Mouse (Mus musculus): ENCODE data around the gene Gm10490. TPM values are rescaled to one million over a fixed set of nuclear protein-coding genes. Genes with fewer than 3 reads are reported as not detected.
A peak's percentile ranks its signal among the peaks of the same experiment; 100 is the strongest.

The Gm10490 gene
- polyA plus RNA-seq, 1 experiment from 2014 or later: not detected

DNA sequence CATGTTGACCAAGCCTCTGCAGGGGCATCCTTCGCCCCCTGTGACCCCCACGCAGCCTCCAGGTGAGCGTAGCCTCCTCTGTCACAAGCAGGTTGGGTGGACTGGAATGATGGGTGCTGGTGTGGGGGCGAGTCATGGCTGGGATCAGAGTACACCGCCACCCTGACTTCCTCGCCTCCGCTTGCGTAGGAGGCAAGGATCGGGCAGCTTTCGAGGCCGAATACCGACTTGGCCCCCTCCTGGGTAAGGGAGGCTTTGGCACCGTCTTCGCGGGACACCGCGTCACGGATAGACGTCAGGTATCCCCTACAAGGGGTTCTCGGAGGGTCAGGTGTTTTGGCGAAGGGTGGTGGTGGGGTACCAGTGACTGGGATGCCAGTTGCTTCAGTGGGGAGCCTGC is 30.8 kb upstream of the Gm10490 start:
- Histone ChIP-seq H3K9ac (ENCODE audit: low read length) (peak overlapping the region; percentile 26; the same call in 1 of the 2 replicates), H3K27me3 (ENCODE audit: control insufficient read depth, insufficient read depth, low read length) (no peaks in the 10 kb centered on the region), H3K27ac (ENCODE audit: low read depth, low read length) (no peak overlapping the region), H3K4me1 (ENCODE audit: control insufficient read depth, insufficient read depth, low read length) (no peaks in the 10 kb centered on the region), H3K9me3 (ENCODE audit: control insufficient read depth, low read length) (no peaks in the 10 kb centered on the region), H3K36me3 (ENCODE audit: control insufficient read depth, insufficient read depth, low read length) (no peaks in the 10 kb centered on the region), H3K4me2 (ENCODE audit: low read depth) (peak overlapping the region; percentile 80), H3K4me3 (ENCODE audit: low read depth, low read length) (peak overlapping the region; percentile 36)
- 21% methylated on average over 19 of the region's 21 CpGs for WGBS
- no peak for DNase-seq (ENCODE audit: low spot score)
- ATAC-seq (ENCODE audit: insufficient read depth, low FRiP score, low TSS enrichment): no peak; the same call in 1 of the 2 replicates

DNA sequence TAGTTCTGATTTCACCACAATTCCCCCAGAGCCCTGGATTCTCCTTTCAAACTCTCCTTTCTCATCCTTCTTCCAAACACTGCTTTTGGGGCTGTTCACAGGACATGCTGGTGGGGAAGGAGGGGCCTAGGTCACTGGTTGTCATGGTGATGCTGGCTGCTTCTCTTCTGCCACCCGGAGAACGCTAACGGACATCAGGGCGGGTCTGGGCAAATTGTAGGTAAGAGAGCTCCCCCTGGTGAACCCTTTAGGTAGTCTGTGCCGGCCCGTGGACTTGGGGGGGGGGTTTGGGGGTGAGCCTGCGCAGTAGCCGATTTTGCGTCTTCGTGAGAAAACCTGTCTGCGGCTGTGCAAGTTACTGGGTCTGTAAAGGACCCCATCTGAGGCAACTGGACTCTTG is 29.5 kb upstream of the Gm10490 start:
- H3K36me3 ChIP-seq (ENCODE audit: control insufficient read depth, insufficient read depth, low read length): no peaks in the 10 kb centered on the region
- no peaks in the 10 kb centered on the region for H3K27me3 ChIP-seq (ENCODE audit: control insufficient read depth, insufficient read depth, low read length)
- peak overlapping the region; percentile 22 for H3K4me2 ChIP-seq (ENCODE audit: low read depth)
- H3K4me3 ChIP-seq (ENCODE audit: low read depth, low read length): no peak overlapping the region
- H3K9ac ChIP-seq (ENCODE audit: low read length): no peak overlapping the region
- H3K9me3 ChIP-seq (ENCODE audit: control insufficient read depth, low read length): no peaks in the 10 kb centered on the region
- ATAC-seq (ENCODE audit: insufficient read depth, low FRiP score, low TSS enrichment) (peak; percentile 49), DNase-seq (ENCODE audit: low spot score) (peak; percentile 78)
- 11% methylated on average over 11 of the region's 11 CpGs for WGBS
- no peak overlapping the region for H3K27ac ChIP-seq (ENCODE audit: low read depth, low read length)
- H3K4me1 ChIP-seq (ENCODE audit: control insufficient read depth, insufficient read depth, low read length): no peaks in the 10 kb centered on the region

DNA sequence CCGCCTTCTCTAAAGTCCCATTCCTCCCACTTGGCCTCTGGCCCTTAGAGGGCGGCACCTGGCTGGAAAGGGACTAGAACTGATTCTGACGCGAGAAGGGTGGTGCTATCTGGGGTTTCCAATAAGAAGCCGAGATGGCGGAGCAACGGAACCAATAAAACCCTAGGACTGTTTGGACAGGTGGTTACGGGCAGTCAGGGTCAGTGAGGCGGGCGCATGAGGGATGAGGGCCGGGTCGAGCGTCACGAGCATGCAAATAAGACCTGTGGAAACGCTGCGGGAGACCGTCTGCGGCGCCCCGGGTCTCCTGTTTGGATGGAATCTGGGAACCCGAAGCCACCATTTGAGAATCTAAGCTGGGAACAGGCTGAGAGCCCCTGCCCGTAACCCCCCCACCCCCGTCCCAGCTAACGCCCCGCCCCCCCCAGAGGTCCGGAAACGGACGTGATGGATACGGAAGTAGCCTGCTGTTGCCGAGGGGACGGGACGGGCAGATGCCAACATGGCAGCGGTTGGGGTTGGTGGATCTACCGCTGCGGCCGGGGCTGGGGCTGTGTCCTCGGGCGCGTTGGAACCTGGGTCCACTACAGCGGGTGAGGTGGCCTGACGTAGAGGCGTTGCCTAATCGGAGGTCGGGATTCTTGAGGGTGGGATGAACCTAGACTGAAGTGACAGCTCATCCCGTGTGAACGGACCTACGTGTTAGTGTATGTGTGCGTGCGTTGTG is 25.3 kb upstream of the Gm10490 start, which contains the start of gene Slc35a2:
Gene Slc35a2, plus strand, starts transcription at position 188 of the 727 bp plus-strand sequence.
- H3K9ac ChIP-seq (ENCODE audit: low read length): peak within 1 kb of the TSS; percentile 26
- peak; percentile 86 for ATAC-seq (ENCODE audit: insufficient read depth, low FRiP score, low TSS enrichment)
- peak within 1 kb of the TSS; percentile 52 for H3K4me3 ChIP-seq (ENCODE audit: low read depth, low read length)
- H3K4me2 ChIP-seq (ENCODE audit: low read depth): peak within 1 kb of the TSS; percentile 44
- H3K27ac ChIP-seq (ENCODE audit: low read depth, low read length): peak within 1 kb of the TSS; percentile 60; the same call in 1 of the 2 replicates
- no peaks in the 10 kb centered on the region for H3K36me3 ChIP-seq (ENCODE audit: control insufficient read depth, insufficient read depth, low read length)
- 15% methylated on average over 49 of the region's 49 CpGs for whole genome bisulfite sequencing
- H3K27me3 ChIP-seq (ENCODE audit: control insufficient read depth, insufficient read depth, low read length): no peaks in the 10 kb centered on the region
- H3K4me1 ChIP-seq (ENCODE audit: control insufficient read depth, insufficient read depth, low read length): no peaks in the 10 kb centered on the region
- DNase-seq (ENCODE audit: low spot score): peak; percentile 74
- H3K9me3 ChIP-seq (ENCODE audit: control insufficient read depth, low read length): no peaks in the 10 kb centered on the region

DNA sequence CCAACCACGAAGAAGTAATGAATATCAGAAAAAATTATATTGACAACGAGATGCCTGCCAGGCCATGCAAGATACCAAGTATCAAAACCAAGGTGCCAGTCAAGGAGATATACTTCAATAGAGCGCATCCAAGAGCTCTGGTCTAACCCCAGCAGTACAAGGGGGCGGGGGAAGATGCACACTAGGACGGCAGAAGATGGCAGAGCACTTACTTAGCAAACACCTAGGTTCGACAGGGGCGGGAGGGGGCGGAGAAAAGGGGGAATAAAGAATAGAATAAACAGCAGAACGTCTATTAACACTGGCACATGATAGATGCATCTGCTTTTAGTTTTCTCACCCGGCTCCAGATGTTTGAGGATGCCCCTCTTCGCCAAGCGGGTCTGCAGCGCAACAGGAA is 11.1 kb upstream of the Gm10490 start:
- peak overlapping the region; percentile 58 for H3K9ac ChIP-seq (ENCODE audit: low read length)
- WGBS: 32% methylated on average over 13 of the region's 13 CpGs
- no peaks in the 10 kb centered on the region for H3K4me1 ChIP-seq (ENCODE audit: control insufficient read depth, insufficient read depth, low read length)
- peak overlapping the region; percentile 54 for H3K4me3 ChIP-seq (ENCODE audit: low read depth, low read length)
- no peaks in the 10 kb centered on the region for H3K9me3 ChIP-seq (ENCODE audit: control insufficient read depth, low read length)
- H3K36me3 ChIP-seq (ENCODE audit: control insufficient read depth, insufficient read depth, low read length): no peaks in the 10 kb centered on the region; the same call in 1 of the 2 replicates
- no peak for ATAC-seq (ENCODE audit: insufficient read depth, low FRiP score, low TSS enrichment)
- H3K27me3 ChIP-seq (ENCODE audit: control insufficient read depth, insufficient read depth, low read length): no peaks in the 10 kb centered on the region
- H3K4me2 ChIP-seq (ENCODE audit: low read depth): peak overlapping the region; percentile 45
- DNase-seq (ENCODE audit: low spot score): no peak
- no peak overlapping the region for H3K27ac ChIP-seq (ENCODE audit: low read depth, low read length)

DNA sequence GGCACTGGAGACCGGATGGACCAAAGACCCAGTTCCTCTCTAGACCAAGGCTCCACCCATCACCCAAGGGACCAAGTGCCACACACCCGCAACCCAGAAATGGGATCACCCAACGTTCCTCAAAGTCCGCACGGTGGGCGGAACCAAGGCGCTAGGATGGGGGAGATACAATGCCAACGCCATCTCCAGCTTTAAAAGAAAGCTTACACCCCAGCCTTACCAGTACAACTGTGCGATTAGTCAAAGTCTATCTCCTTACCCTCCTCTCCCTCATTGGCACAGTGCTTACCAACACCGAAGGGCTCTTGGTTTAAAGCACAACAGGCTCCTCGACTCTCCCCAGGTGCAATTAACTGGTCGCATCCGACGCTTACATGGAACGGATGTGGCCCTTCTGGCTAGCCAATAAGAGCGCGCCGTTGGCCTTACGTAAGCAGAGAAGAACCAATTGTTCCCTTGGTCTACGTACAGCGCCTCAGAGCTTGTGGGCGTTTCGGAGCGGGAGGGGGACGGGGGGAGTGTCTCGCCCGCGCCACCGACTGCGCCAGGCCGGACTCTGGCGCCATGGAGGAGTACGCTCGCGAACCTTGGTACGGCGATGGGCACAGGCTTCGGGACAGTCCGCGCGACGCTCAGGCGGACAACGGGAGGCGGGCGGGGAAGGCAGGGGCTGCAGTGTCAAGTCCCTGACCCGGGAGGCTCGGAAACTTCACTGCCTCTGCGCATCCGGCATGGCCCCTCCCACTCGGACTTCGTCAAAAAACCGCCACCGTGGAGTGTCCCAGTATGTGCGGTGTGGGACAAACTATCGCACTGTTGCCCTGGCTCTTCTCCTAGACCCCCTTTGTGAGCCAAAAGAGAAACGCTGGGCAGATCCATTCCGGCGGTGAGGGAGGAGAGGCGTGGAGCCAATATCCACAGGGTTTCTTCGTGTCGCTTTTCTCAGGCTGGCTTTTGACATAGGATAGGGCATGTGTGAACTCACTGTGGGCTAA is 10.2 kb upstream of the Gm10490 start, which contains the start of the genes Pqbp1 and Timm17b:
Gene Pqbp1, minus strand, starts transcription at position 390 of the 995 bp plus-strand sequence.
Gene Timm17b, plus strand, starts transcription at position 478 of the 995 bp plus-strand sequence.
- H3K4me1 ChIP-seq (ENCODE audit: control insufficient read depth, insufficient read depth, low read length): no peaks in the 10 kb centered on the region
- H3K36me3 ChIP-seq (ENCODE audit: control insufficient read depth, insufficient read depth, low read length): no peaks in the 10 kb centered on the region; the same call in 1 of the 2 replicates
- peak within 1 kb of the TSS; percentile 54 for H3K4me3 ChIP-seq (ENCODE audit: low read depth, low read length)
- H3K9me3 ChIP-seq (ENCODE audit: control insufficient read depth, low read length): no peaks in the 10 kb centered on the region
- peak within 1 kb of the TSS; percentile 49 for H3K4me2 ChIP-seq (ENCODE audit: low read depth)
- WGBS: 14% methylated on average over 62 of the region's 62 CpGs
- DNase-seq (ENCODE audit: low spot score) (peak; percentile 89), ATAC-seq (ENCODE audit: insufficient read depth, low FRiP score, low TSS enrichment) (peak; percentile 99)
- no peaks in the 10 kb centered on the region for H3K27me3 ChIP-seq (ENCODE audit: control insufficient read depth, insufficient read depth, low read length)
- peak within 1 kb of the TSS; percentile 58 for H3K9ac ChIP-seq (ENCODE audit: low read length)
- H3K27ac ChIP-seq (ENCODE audit: low read depth, low read length): 0 out of 2 replicates have a peak within 1 kb of the TSS, but pooled peaks have one; percentile 56

DNA sequence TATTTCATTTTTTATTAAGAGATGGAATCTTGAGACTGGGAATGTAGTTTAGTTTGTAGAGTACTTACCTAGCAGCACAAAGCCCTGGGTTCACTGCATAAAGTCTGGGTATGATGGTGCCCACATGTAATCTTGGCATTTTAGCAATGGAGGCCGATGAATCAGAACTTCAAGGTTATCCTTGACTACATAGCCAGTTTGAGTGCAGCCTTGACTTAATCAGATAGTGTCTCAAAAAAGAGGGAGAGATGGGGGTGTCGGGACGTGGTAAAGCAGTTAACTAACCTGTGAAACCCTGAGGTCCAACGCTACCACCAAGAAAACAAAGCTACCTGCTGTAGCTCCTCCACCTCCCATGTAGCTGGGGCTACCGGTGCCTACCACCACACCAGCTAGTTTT is 4.9 kb upstream of the Gm10490 start:
- no peaks in the 10 kb centered on the region for H3K9me3 ChIP-seq (ENCODE audit: control insufficient read depth, low read length)
- H3K27me3 ChIP-seq (ENCODE audit: control insufficient read depth, insufficient read depth, low read length): no peaks in the 10 kb centered on the region
- no peak for DNase-seq (ENCODE audit: low spot score)

DNA sequence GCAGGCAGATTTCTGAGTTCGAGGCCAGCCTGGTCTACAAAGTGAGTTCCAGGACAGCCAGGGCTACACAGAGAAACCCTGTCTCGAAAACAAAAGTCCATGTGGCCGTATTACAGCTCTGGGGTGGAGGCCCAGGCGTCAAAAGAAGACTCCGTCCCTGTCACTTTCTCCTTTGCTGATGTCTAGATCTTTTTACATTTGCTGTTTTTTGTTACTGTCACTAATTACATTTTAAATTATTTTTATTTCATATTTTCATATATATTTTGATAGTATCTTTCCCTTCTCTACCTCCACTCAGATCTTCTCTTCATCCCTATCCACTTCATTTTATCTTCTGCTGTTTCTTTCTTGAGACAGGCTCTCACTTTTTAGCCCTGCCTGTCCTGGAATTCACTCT is 1.6 kb upstream of the Gm10490 start, which contains the start of gene Gm10491:
Gene Gm10491, minus strand, starts transcription at position 101 of the 400 bp plus-strand sequence.
- H3K27ac ChIP-seq (ENCODE audit: low read depth, low read length): no peak within 1 kb of the TSS
- ATAC-seq (ENCODE audit: insufficient read depth, low FRiP score, low TSS enrichment) (no peak), DNase-seq (ENCODE audit: low spot score) (no peak)
- H3K27me3 ChIP-seq (ENCODE audit: control insufficient read depth, insufficient read depth, low read length): no peaks in the 10 kb centered on the region
- no peak within 1 kb of the TSS for H3K4me2 ChIP-seq (ENCODE audit: low read depth)
- no peak within 1 kb of the TSS for H3K4me3 ChIP-seq (ENCODE audit: low read depth, low read length)
- no peak within 1 kb of the TSS for H3K9ac ChIP-seq (ENCODE audit: low read length)
- H3K4me1 ChIP-seq (ENCODE audit: control insufficient read depth, insufficient read depth, low read length): no peaks in the 10 kb centered on the region
- 83% methylated on average over 5 of the region's 5 CpGs for WGBS
- H3K36me3 ChIP-seq (ENCODE audit: control insufficient read depth, insufficient read depth, low read length): no peaks in the 10 kb centered on the region; the same call in 1 of the 2 replicates
- no peaks in the 10 kb centered on the region for H3K9me3 ChIP-seq (ENCODE audit: control insufficient read depth, low read length)

More for the DNA sequence above, 4.9 kb upstream of the Gm10490 start:
- WGBS: 92% methylated on average over 5 of the region's 5 CpGs
- no peak overlapping the region for H3K4me2 ChIP-seq (ENCODE audit: low read depth)
- H3K27ac ChIP-seq (ENCODE audit: low read depth, low read length): no peak overlapping the region
- H3K36me3 ChIP-seq (ENCODE audit: control insufficient read depth, insufficient read depth, low read length): no peaks in the 10 kb centered on the region; the same call in 1 of the 2 replicates
- H3K4me3 ChIP-seq (ENCODE audit: low read depth, low read length): no peak overlapping the region
- H3K4me1 ChIP-seq (ENCODE audit: control insufficient read depth, insufficient read depth, low read length): no peaks in the 10 kb centered on the region
- H3K9ac ChIP-seq (ENCODE audit: low read length): no peak overlapping the region
- no peak for ATAC-seq (ENCODE audit: insufficient read depth, low FRiP score, low TSS enrichment)

DNA sequence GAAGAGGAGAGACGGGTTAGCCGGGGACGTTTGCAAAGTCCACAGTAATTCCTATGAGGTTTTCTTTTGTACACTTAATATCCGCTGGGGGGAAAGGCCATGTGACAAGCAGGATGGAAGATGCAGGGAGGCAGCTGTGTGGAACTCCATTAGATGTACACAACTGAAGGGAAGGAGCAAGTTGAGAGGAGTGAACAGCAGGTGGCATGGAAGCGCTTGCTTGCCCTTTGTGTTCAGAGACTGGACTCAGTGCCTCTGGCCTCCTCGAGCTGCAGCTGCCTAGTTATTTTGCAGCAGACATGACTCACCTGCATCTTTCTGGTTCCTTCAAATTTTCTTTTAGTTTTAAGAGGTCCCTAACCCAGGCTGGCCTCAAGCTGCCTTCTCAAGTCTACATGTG is 1.1 kb downstream of the Gm10490 start:
- Histone ChIP-seq H3K36me3 (ENCODE audit: control insufficient read depth, insufficient read depth, low read length) (no peaks in the 10 kb centered on the region; the same call in 1 of the 2 replicates), H3K4me2 (ENCODE audit: low read depth) (no peak overlapping the region), H3K9me3 (ENCODE audit: control insufficient read depth, low read length) (no peaks in the 10 kb centered on the region), H3K4me1 (ENCODE audit: control insufficient read depth, insufficient read depth, low read length) (no peaks in the 10 kb centered on the region), H3K4me3 (ENCODE audit: low read depth, low read length) (no peak overlapping the region), H3K27ac (ENCODE audit: low read depth, low read length) (no peak overlapping the region), H3K9ac (ENCODE audit: low read length) (no peak overlapping the region), H3K27me3 (ENCODE audit: control insufficient read depth, insufficient read depth, low read length) (no peaks in the 10 kb centered on the region)
- DNase-seq (ENCODE audit: low spot score): no peak
- ATAC-seq (ENCODE audit: insufficient read depth, low FRiP score, low TSS enrichment): no peak
- WGBS: 68% methylated on average over 6 of the region's 6 CpGs

Measured in neural tube, embryonic 11.5 days (tissue).